Mouse (Mus musculus) cerebellum, adult 2 months (tissue): Measurements from ENCODE around the gene Scn1a.

Source experiments
- CTCF ChIP-seq: fragments of 200-500 bp; IDR thresholded peaks from 2 replicates; pipeline ENCODE4 v1.5.1; 2011; ENCODE audit warnings: low read depth, mild to moderate bottlenecking, control low read depth, low read length, moderate library complexity, borderline replicate concordance; ENCODE audit not compliant: insufficient read depth
- POLR2A ChIP-seq: fragments of 200-500 bp; IDR thresholded peaks from 2 replicates; pipeline ENCODE4 v1.6.1; 2011; ENCODE audit warnings: low read length, control low read depth, borderline replicate concordance; ENCODE audit not compliant: insufficient read depth

GRCm38 (mm10) chr2:66244013-66244412 is 196.6 kb downstream of the Scn1a start:
- TF ChIP-seq CTCF (no peak), POLR2A (no peak)
